In genomic region chr1:61143030-61143753, GRCm38 (mm10) we compare ENCODE assay signal across 9 mouse cellular contexts.
A peak's percentile ranks its signal among the peaks of the same experiment; 100 is the strongest.
DNase-seq lines count a peak whose midpoint lies in the region; ATAC-seq lines count a peak whose summit lies in the region.
"Had no signal": no experiment of that assay in that cellular context is flagged by ENCODE, and none has a peak within 500 bp of the region (broad histone marks: within the 10 kb centered on the region; RNA-seq: fewer than 3 reads in every experiment).

No protein-coding gene starts in this region.

- peaks cover 81% of the 10 kb centered on the region for H3K4me1 ChIP-seq in forebrain, embryonic 10.5 days
- H3K4me1 ChIP-seq in forebrain, embryonic 12.5 days, result peaks cover 73% of the 10 kb centered on the region
- peaks cover 69% of the 10 kb centered on the region for H3K4me1 ChIP-seq in midbrain, embryonic 12.5 days

- H3K4me2 ChIP-seq in forebrain, embryonic 12.5 days, result no peak overlapping the region; the same call in 1 of the 2 replicates
- peak overlapping the region; percentile 29 for H3K4me2 ChIP-seq in midbrain, embryonic 12.5 days (replicated peaks)

- H3K27me3 ChIP-seq in forebrain, embryonic 10.5 days (ENCODE audit: poor library complexity, severe bottlenecking), result peaks cover 62% of the 10 kb centered on the region
- H3K27me3 ChIP-seq in forebrain, embryonic 12.5 days, result peaks cover 9% of the 10 kb centered on the region
- peaks cover 5% of the 10 kb centered on the region for H3K27me3 ChIP-seq in midbrain, embryonic 12.5 days

- no peak overlapping the region for H3K9ac ChIP-seq in forebrain, embryonic 12.5 days
- H3K9ac ChIP-seq in midbrain, embryonic 12.5 days (replicated peaks), result no peak overlapping the region

- WGBS in forebrain, embryonic 10.5 days, result 45% methylated on average over 14 of the region's 14 CpGs
- 35% methylated on average over 14 of the region's 14 CpGs for WGBS in forebrain, embryonic 12.5 days
- WGBS in midbrain, embryonic 12.5 days, result 15% methylated on average over 14 of the region's 14 CpGs

- H3K4me3 ChIP-seq in forebrain, embryonic 10.5 days, result no peak overlapping the region
- H3K4me3 ChIP-seq in forebrain, embryonic 12.5 days (replicated peaks), result no peak overlapping the region
- no peak overlapping the region for H3K4me3 ChIP-seq in midbrain, embryonic 12.5 days
- H3K4me3 ChIP-seq: erythroblast, embryonic 14.5 days had no signal

- no peak for DNase-seq in forebrain, embryonic 10.5 days (ENCODE audit: extremely low spot score, low spot score)
- peak; percentile 61 for DNase-seq in adipocyte (ENCODE audit: low spot score)
- DNase-seq in forelimb bud, embryonic 11.5 days (ENCODE audit: low read depth, low spot score), result peak; percentile 35
- no peak for DNase-seq in ovary, postnatal 10 days (ENCODE audit: low spot score)
- no peak for DNase-seq in adrenal gland, adult 8-10 months
- DNase-seq in cerebellum, postnatal 36 days, result no peak

- no peaks in the 10 kb centered on the region for H3K36me3 ChIP-seq in forebrain, embryonic 10.5 days (replicated peaks)
- H3K36me3 ChIP-seq in forebrain, embryonic 12.5 days (replicated peaks), result no peaks in the 10 kb centered on the region
- no peaks in the 10 kb centered on the region for H3K36me3 ChIP-seq in midbrain, embryonic 12.5 days

- 0 out of 2 replicates have a peak overlapping the region, but pooled peaks have one; percentile 15 for H3K27ac ChIP-seq in forebrain, embryonic 10.5 days
- no peak overlapping the region for H3K27ac ChIP-seq in forebrain, embryonic 12.5 days
- H3K27ac ChIP-seq in midbrain, embryonic 12.5 days (replicated peaks), result peak overlapping the region; percentile 56; the same call in 1 of the 2 replicates

- no peaks in the 10 kb centered on the region for H3K9me3 ChIP-seq in forebrain, embryonic 10.5 days
- H3K9me3 ChIP-seq in forebrain, embryonic 12.5 days, result no peaks in the 10 kb centered on the region
- no peaks in the 10 kb centered on the region for H3K9me3 ChIP-seq in midbrain, embryonic 12.5 days

- ATAC-seq in forebrain, embryonic 12.5 days (ENCODE audit: low FRiP score), result no peak
- ATAC-seq in midbrain, embryonic 12.5 days (ENCODE audit: low FRiP score, low read depth), result no peak

Comparison
In these comparisons a context has a peak if more than half of its experiments do, and no peak if none do; other contexts are left out.
1. DNase-seq: peak in adipocyte (single experiment) and forelimb bud, embryonic 11.5 days (single experiment); none in forebrain, embryonic 10.5 days (single experiment), ovary, postnatal 10 days (single experiment), adrenal gland, adult 8-10 months (single experiment) and cerebellum, postnatal 36 days (0 of 2).